Mouse (Mus musculus) lung, postnatal 14 days (tissue): ENCODE measurements around the gene Them5.

Experiments used
- DNase-seq: peaks from one replicate; pipeline ENCODE4 v3.0.0; 2021

Gene Them5

GRCm38 (mm10) chr3:94372641-94373040, 30.7 kb downstream of the Them5 start, which contains the start of gene Rorc:
Gene Rorc (plus strand): TSS chr3:94372794.
- peak; percentile 49 for DNase-seq

DNA sequence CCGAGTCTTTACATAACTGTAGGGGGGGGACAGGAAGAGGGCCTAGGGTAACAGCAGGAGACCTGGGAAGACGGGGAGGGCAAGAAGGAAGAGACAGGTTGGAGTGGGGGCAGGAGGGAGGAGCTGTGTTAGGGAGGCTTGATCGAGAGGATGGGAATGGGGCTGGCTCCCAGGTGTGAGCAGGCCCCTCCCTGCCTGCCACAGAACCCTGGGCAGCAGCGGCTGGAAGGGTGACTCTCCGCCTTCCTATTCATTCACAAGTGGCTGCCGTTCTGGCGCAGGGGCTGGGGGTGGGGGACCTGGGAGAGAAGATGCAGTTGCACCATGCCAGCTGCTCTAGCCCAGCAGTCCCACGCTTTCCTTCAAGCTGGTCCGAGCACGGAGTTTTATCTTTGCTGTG, 31.2 kb downstream of the Them5 start:
- DNase-seq: peak; percentile 24

DNA sequence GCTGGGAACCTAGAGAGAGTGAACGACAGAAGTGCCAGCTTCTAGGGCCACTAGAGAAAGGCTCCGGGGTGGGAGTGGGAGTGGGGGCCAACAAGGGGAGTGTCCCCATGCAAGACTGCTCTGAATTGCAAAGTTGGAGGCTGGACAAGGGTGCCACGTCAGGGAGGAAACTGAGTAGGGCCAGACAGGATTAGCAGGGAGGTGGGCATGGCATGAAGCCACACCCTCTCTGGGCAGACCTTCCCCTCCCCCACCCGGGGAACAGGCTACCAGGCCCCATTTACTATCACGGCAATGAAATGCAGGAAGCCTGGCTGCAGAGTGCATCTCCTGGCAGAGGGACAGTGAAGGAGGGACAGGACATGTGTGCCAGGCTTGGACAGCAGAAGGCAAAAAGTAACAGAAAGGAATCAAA, 31.7 kb downstream of the Them5 start:
- DNase-seq: peak; percentile 45

GRCm38 (mm10) chr3:94374636-94375035, 32.7 kb downstream of the Them5 start:
- DNase-seq: no peak

DNA sequence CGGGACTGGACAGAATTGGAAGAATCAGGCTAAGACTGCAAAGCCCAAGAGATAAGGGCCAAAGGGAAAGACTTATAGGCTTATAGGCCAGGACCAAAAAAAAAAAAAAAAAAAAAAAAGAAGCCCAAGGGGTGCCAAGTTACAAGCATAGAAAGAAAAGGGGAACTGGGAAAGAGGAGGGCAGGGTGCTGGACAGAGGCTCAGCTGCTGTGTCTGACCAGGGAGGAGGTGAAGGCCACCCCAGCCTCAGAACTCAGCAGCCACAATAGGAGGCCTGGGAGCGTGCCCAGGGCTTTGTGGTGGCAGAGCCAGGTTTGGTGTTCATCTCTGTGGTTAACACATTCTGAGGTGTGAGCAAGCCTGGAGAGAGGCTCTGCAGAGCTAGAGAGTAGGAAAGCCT, 33.2 kb downstream of the Them5 start:
- no peak for DNase-seq

DNA sequence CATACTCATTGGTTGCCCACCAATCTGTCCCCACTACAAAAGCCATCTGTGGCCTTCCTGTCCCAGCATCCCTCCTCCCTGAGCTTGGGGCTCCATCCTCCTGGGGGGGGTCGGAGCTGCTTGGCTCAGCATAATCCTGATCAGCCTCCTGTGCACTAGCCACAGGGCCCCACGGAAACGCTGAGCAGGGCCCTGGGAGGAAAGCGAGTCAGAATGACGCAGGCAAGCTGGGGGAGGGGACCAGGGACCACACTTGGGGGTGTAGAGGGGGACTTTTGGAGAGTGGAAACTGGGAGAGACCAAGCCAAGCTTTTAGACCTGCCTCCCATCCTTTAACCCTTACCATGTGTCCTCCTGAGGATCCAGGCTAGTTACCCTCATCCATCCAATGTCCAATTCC, 34.0 kb downstream of the Them5 start:
- no peak for DNase-seq

DNA sequence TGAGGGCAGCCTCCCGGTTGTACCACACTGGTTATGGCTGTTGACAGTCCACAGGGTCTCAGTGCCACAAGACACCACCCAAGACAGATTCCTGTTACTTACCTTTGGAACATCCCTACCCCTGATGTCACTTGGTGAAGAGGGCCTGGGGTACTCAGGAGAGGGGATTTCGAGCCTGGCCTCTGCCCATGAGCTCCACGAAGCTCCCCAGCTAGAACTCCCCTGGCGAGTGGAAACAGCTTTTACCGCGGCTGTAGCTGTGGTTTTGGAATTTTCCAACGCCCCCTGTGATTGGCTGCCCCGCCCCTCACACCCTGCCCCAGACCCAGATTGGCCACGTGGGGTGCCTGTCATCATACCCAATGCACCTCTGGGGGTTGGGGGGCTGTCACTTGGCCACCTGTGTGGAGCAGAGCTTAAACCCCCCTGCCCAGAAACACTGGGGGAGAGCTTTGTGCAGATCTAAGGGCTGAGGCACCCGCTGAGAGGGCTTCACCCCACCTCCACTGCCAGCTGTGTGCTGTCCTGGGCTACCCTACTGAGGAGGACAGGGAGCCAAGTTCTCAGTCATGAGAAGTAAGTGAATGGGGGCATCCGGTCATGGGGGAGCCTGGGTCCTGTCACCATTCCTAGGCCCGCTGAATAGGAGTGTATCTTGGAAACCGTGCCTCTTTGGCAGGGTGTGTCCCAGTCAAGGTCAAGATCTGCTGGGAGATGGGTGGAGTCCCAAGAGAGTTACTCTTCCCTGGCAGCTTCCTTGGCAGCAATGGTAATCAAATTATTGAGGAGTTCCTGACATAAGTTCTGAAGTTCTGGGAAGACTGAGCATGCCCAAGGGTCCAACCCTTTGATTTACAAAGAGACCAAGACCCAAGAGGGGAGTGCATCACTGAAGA, 35.4 kb downstream of the Them5 start:
- DNase-seq: no peak

DNA sequence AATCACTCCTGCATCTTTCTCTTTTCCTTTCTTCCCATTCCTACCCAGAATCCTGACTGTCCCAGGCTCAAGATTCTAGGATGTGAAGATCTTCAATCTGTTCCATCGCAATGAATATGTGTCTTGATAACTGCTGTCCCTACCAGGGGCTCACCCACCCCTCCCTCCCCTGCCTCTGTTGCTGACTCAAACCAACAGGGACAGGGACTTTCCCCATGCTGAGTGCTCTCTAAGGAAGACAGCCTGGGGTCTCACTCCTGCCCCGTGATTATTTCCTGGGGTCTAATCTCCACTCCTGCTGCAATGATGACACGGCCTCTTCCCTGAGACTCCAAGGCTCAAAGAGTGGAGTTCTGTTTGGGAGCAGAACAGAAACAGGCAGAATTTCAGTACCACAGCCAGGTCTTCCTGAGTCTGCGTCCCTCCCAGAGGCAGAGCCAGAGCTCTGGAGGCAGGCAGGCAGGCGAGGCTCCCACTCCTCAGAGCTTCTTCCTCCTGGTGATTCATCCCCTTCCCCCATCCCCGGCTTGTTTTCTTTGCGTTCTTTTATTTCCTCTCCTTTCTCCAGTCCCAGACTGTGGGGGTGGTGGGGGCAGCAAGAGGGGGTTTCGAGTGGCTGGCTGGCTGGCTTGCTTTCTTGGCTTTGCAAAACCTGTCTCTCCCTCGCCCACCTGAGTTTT, 38.1 kb downstream of the Them5 start:
- DNase-seq: no peak

GRCm38 (mm10) chr3:94382308-94382707, 40.4 kb downstream of the Them5 start:
- no peak for DNase-seq

DNA sequence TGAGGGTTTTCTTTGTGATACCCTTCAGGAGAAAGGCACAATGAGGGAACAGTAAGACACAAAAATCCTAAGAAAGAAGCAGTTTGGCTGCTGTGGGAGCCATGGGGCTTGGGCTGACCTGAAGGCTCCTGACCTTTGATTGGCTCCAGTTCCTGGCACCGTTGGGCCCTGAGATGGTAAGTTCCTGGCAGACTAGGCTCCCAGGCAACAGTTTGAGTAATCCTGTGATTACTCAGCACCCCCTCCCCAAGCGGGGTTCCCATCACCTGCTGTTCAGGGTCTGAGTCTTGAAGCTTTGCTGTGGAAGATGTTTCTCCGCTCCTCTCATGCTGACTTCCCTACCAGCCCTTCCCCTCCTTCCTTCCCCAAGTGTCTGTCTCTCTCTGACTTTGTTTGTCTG, 41.6 kb downstream of the Them5 start:
- DNase-seq: no peak

GRCm38 (mm10) chr3:94386671-94387070, 44.8 kb downstream of the Them5 start:
- no peak for DNase-seq

DNA sequence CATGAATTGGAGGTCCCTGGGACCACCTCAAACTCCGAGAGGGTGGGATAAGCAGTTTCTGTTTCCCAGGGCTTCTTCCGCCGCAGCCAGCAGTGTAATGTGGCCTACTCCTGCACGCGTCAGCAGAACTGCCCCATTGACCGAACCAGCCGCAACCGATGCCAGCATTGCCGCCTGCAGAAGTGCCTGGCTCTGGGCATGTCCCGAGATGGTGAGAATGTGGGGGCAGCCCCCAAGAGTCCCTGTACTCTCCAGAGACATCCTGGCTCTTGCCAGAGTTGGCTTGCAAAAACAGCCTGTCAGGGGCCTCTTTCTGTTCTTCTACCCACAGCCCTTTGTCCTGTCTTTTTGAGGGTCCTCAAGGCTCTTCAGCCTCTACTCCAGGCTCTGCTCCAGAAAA, 45.5 kb downstream of the Them5 start:
- no peak for DNase-seq

GRCm38 (mm10) chr3:94388047-94388446, 46.1 kb downstream of the Them5 start:
- DNase-seq: no peak

GRCm38 (mm10) chr3:94389420-94389819, 47.5 kb downstream of the Them5 start:
- DNase-seq: no peak

GRCm38 (mm10) chr3:94391001-94391400, 49.1 kb downstream of the Them5 start:
- no peak for DNase-seq

DNA sequence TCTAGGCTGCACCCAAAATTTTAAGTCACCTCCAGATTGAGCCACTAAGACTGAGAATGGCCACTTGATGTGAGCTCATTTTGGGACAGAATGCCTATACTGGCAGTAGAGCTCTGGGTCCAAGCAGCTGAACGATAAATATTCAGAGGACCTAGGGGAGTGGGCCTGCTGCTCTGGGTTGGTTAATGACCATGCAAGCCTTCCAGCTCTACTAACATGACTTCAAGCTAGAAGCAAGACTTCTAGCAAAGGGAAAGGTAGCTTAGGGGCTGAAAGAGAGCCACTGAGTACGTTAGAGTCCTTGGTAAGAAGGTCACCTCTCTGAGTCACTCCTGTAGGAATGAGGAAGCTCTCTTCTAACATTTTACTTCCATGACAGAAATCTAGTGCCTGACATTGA, 50.2 kb downstream of the Them5 start:
- no peak for DNase-seq

DNA sequence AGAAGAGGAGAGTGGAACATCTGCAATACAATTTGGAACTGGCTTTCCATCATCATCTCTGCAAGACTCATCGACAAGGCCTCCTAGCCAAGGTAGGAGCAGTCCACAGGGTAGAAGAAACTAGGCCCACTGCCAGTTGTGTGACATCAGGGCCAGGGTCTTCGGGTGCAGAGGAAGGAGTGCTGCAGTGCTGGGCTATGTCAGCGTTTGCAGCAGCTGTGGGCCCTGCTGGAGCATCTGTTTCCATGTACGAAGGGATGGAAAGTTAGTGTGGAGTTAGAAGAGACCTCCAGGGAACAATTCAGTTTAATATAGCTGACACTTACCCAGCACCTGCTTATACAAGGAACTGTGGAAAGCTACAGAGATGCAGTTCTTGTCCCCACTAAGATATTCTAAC, 51.1 kb downstream of the Them5 start:
- no peak for DNase-seq

DNA sequence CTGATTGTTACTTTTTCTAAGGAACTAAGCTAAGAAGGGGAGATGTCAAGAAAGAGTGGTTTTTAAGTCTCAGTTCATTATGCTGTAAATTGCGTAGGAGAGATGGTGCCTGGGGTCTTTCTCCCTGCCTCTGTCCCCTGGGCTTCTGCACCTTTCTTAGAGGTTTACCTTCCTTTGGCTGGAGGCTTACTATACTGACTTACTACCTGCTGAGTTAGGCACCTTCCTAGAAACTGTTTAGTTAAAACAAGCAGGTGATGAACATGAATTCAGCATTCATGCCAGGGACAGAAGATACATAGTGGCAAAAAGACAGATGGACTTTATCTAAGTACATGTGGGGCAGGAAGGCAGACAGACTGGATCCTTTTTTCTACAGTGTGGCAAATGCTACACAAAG, 54.4 kb downstream of the Them5 start:
- DNase-seq: no peak

DNA sequence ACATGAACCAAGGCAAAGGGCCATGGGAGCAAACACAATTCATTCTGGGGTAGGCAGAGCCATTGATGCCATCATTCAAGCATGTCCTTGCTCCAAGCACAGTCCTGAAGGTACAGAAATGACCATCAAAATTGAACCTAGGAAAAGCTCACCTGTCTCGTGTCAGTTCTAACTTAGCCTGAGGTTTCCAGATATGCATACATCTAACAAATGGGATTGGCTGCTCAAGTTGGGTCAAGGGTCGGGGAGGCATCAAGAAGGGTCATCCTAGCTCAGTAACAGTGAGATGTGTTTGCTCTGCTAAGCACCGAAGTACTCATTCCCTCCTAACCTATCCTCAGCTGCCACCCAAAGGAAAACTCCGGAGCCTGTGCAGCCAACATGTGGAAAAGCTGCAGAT, 55.0 kb downstream of the Them5 start:
- no peak for DNase-seq
